Mouse (Mus musculus): ENCODE data around the gene Emc6. TPM values are rescaled to one million over a fixed set of nuclear protein-coding genes. Genes with fewer than 3 reads are reported as not detected.

Gene Emc6
- polyA plus RNA-seq, 1 experiment from 2014 or later, result 99.7 TPM

DNA sequence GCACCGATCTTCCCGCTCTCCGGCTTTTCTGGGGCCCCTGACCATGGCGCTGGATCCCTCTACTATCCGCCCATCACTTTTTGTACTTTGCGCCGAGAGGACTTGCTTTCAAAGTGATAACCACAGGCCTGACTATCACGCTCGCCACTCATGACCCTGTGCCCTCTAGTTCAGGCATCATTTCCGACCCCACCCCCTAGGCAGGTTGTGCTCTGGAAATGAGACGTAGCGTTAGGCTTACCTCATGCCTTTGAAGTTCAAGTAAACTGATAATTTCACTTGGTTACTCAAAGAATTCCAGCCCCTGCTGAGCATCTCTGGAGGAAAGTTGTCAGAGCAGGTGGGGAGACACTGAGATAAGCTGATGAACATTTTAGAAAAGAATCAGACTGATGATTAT is 23.0 kb upstream of the Emc6 start:
- Histone ChIP-seq H3K4me3 (peak overlapping the region; percentile 72), H3K27me3 (no peaks in the 10 kb centered on the region), H3K4me1 (peaks cover 9% of the 10 kb centered on the region), H3K36me3 (0 out of 2 replicates have a peak, but pooled peaks cover 4% of the 10 kb centered on the region), H3K9ac (peak overlapping the region; percentile 73), H3K9me3 (no peaks in the 10 kb centered on the region), H3K27ac (no peak overlapping the region), H3K4me2 (replicated peaks) (peak overlapping the region; percentile 93)
- 3% methylated on average over 12 of the region's 12 CpGs for WGBS
- no peak for ATAC-seq (ENCODE audit: insufficient number of reproducible peaks, insufficient read depth, low FRiP score, low TSS enrichment)

DNA sequence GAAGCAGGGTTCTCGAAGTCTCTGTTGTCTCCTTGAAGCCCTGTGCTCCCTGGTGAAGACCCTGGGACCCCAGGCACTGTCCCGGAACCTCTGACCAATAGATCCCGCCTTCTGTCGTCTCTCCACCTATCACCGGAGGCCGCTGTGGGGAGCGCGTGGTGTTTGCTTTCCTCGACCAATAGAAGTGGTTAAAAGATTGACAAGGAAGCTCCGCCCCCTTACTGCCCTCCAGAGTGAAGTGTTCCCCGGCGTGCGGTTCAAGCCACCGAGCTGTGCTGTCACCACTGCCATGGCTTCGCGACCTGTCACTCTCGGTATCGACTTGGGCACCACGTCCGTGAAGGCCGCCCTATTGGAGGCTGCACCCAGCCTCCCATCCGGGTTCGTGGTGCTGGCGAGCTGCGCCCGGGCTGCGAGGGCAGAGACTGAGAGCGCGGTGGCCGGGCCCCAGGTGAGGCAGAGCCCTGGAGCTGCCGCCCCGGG is 22.4 kb upstream of the Emc6 start, which contains the start of gene Shpk:
Gene Shpk, plus strand, starts transcription at position 231 of the 483 bp plus-strand sequence.
- Histone ChIP-seq H3K4me3 (peak within 1 kb of the TSS; percentile 72), H3K4me1 (peaks cover 9% of the 10 kb centered on the region), H3K9me3 (no peaks in the 10 kb centered on the region), H3K27me3 (no peaks in the 10 kb centered on the region), H3K9ac (peak within 1 kb of the TSS; percentile 75), H3K27ac (0 out of 2 replicates have a peak within 1 kb of the TSS, but pooled peaks have one; percentile 23), H3K36me3 (0 out of 2 replicates have a peak, but pooled peaks cover 6% of the 10 kb centered on the region), H3K4me2 (replicated peaks) (peak within 1 kb of the TSS; percentile 93)
- ATAC-seq (ENCODE audit: insufficient number of reproducible peaks, insufficient read depth, low FRiP score, low TSS enrichment), result peak; percentile 95
- under 1% methylated on average over 32 of the region's 32 CpGs for WGBS

DNA sequence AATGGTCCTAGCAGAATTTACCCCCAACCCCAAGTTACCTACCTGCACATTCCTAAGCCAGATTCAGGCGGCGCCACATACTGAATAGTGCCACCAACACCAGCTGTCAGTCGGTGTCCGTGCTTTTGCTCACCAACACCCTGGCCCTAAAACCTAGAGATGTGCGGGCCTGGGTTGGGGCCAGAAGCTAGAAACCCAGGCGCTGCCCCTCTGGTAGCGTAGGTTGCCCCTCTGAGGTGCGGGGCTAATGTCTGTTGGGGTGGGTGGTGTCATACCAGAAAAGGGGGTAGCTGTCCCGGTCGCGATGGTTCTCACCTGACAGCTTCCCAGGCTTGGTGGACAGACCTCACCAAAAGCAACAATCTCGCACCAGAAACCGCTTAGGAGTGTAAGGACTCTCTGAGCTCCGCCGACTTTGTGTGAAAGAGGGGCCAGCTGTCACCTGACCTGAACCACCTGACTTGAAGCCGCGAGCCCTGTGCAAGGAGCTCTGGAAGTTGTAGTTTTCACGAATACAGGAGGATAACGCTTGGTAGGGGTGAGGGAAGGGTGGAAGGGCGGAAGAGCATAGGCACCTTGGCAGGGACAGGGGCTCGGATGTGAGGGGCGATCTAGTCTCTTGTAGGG is 21.9 kb upstream of the Emc6 start, which contains the start of gene Ctns:
Gene Ctns, minus strand, starts transcription at position 440 of the 627 bp plus-strand sequence.
- H3K27ac ChIP-seq, result 0 out of 2 replicates have a peak within 1 kb of the TSS, but pooled peaks have one; percentile 23
- peak; percentile 95 for ATAC-seq (ENCODE audit: insufficient number of reproducible peaks, insufficient read depth, low FRiP score, low TSS enrichment)
- peaks cover 9% of the 10 kb centered on the region for H3K4me1 ChIP-seq
- peak within 1 kb of the TSS; percentile 75 for H3K9ac ChIP-seq
- 1% methylated on average over 22 of the region's 22 CpGs for WGBS
- peak within 1 kb of the TSS; percentile 72 for H3K4me3 ChIP-seq
- 0 out of 2 replicates have a peak, but pooled peaks cover 8% of the 10 kb centered on the region for H3K36me3 ChIP-seq
- no peaks in the 10 kb centered on the region for H3K27me3 ChIP-seq
- H3K4me2 ChIP-seq (replicated peaks), result peak within 1 kb of the TSS; percentile 93
- H3K9me3 ChIP-seq, result no peaks in the 10 kb centered on the region

DNA sequence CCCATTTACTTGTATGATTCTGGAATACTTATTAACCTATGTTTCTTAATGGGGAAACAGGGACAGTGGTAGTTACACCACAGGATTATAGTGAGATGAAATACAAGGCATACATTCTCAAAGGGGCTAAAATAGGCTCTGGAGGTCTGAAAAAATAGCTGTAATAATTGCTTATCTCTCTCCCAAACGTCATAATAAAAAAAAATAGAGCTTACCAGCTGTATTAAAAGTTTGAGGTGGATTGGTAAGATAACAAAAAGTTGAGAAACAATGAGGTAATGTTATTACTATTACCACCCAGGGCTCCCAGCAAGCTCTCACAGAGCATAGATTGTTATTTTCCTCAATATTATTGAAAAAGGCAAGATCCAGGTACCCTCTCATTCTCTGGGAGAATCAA is 21.4 kb upstream of the Emc6 start:
- H3K9ac ChIP-seq, result peak overlapping the region; percentile 75
- H3K27me3 ChIP-seq, result no peaks in the 10 kb centered on the region
- H3K4me2 ChIP-seq (replicated peaks), result peak overlapping the region; percentile 93
- 0 out of 2 replicates have a peak, but pooled peaks cover 8% of the 10 kb centered on the region for H3K36me3 ChIP-seq
- no peaks in the 10 kb centered on the region for H3K9me3 ChIP-seq
- no peak overlapping the region for H3K27ac ChIP-seq
- H3K4me1 ChIP-seq, result peaks cover 9% of the 10 kb centered on the region
- 7% methylated on average over 1 of the region's 1 CpGs for WGBS
- ATAC-seq (ENCODE audit: insufficient number of reproducible peaks, insufficient read depth, low FRiP score, low TSS enrichment), result no peak
- peak overlapping the region; percentile 72 for H3K4me3 ChIP-seq

DNA sequence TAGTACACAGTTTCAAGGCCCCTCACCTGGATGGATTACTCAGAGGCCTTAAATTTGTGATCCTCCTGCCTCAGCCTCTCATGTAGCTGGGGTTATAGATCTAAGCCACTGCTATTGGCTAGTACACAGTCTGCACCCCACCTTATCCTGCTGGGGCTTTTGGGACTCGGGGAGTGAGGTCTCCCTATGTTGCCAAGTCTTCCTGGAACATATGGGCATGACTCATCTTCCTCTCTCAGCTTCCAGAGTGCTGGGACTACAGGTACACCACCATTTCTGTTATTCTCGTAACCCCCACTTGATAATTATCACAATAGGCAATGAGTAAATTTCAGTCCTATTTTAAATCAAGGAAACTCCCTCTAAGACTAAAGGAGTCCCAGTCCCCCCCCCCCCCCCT is 17.6 kb upstream of the Emc6 start:
- no peak overlapping the region for H3K9ac ChIP-seq
- no peak overlapping the region for H3K27ac ChIP-seq
- H3K4me2 ChIP-seq (replicated peaks), result no peak overlapping the region
- H3K27me3 ChIP-seq, result no peaks in the 10 kb centered on the region
- H3K4me1 ChIP-seq, result peaks cover 9% of the 10 kb centered on the region
- whole genome bisulfite sequencing, result 78% methylated on average over 2 of the region's 2 CpGs
- no peak overlapping the region for H3K4me3 ChIP-seq
- peaks cover 32% of the 10 kb centered on the region; the same call in 1 of the 2 replicates for H3K36me3 ChIP-seq
- ATAC-seq (ENCODE audit: insufficient number of reproducible peaks, insufficient read depth, low FRiP score, low TSS enrichment), result no peak
- H3K9me3 ChIP-seq, result no peaks in the 10 kb centered on the region

DNA sequence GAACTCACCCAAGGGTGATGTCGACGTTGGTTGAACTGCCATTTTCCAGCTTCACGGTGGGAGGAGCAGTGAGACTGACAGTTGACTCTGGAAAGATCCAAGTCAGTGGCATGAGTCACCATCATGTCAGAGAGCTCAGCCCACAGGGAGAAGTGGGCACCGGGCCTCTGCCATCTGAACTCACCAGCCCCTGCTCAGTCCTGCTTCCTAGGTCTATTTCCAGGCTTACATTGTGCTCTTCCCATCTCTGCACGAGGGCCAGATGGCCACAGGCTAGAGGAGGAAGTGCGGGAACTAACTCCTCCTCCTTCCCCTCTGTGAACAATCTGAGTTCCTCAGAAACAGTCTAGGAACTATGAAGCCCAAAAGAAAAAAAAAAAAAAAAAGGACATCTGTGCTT is 16.2 kb upstream of the Emc6 start:
- H3K9me3 ChIP-seq, result no peaks in the 10 kb centered on the region
- H3K27me3 ChIP-seq, result no peaks in the 10 kb centered on the region
- no peak overlapping the region for H3K27ac ChIP-seq
- H3K36me3 ChIP-seq, result peaks cover 32% of the 10 kb centered on the region; the same call in 1 of the 2 replicates
- 66% methylated on average over 6 of the region's 6 CpGs for WGBS
- H3K4me1 ChIP-seq, result peaks cover 3% of the 10 kb centered on the region
- no peak overlapping the region for H3K4me3 ChIP-seq
- H3K9ac ChIP-seq, result no peak overlapping the region
- ATAC-seq (ENCODE audit: insufficient number of reproducible peaks, insufficient read depth, low FRiP score, low TSS enrichment), result no peak
- H3K4me2 ChIP-seq (replicated peaks), result no peak overlapping the region

DNA sequence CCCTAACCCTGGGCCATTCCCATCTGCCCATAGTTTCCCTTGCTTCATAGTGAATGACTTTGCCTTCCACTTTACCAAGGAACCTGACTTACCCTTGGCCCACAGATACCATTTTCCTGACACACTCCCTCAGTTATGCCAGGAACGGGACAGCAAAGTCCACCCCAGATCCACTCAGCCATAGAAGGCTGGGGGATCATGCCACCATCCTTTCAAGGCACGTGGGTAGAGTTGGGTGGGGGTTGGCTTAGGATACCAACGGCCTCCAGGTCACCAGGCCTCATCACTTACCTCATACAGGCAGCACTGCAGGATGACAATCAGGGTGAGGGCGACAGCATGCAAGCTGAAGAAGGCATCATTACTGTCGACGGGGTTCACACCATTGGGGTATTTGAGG is 10.4 kb upstream of the Emc6 start:
- no peak overlapping the region for H3K27ac ChIP-seq

DNA sequence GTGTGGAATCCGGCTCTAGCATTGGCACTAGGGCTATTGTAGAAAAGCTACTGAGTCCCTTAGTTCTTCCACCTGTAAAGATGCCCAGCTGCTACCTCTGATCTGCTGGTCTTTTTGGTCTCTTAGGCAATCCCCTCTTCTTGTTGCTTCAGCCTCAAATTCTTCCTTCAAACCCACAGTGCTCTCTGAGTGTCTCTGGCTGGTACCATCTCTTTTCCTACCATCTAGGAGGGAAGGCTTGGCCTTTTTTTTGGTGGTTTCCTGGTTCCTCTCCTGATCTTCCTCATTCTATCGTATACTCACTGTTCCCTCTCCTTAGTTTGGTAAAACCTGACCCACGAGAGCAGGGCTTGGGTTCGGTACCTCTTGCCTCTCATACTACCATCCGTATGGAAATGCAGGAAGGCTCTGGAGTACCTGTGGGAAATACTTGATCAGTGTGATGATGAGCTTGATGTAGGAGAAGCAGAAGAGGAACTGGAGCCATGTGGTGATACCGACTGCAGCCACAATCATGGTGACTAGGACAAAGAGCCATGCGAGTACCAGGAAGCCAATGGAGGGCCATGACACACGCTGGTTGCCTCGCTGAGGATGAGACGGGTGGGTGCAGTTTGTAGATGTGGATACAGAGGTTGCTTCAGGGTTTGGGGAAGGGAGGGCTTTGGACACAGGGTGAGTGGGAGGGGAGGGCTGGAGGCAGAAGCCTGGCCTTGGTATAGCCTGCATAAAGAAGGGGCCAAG is 9.2 kb upstream of the Emc6 start:
- Histone ChIP-seq H3K4me2 (replicated peaks) (no peak overlapping the region), H3K9ac (no peak overlapping the region), H3K4me3 (no peak overlapping the region), H3K9me3 (no peaks in the 10 kb centered on the region), H3K4me1 (no peaks in the 10 kb centered on the region), H3K27ac (no peak overlapping the region), H3K27me3 (no peaks in the 10 kb centered on the region), H3K36me3 (peaks cover 28% of the 10 kb centered on the region)
- no peak for ATAC-seq (ENCODE audit: insufficient number of reproducible peaks, insufficient read depth, low FRiP score, low TSS enrichment)
- WGBS, result 90% methylated on average over 10 of the region's 10 CpGs

More for the DNA sequence above, 10.4 kb upstream of the Emc6 start:
- Histone ChIP-seq H3K36me3 (peaks cover 35% of the 10 kb centered on the region), H3K9ac (no peak overlapping the region), H3K4me1 (no peaks in the 10 kb centered on the region), H3K4me3 (no peak overlapping the region), H3K9me3 (no peaks in the 10 kb centered on the region), H3K4me2 (replicated peaks) (no peak overlapping the region), H3K27me3 (no peaks in the 10 kb centered on the region)
- WGBS, result 85% methylated on average over 6 of the region's 6 CpGs
- ATAC-seq (ENCODE audit: insufficient number of reproducible peaks, insufficient read depth, low FRiP score, low TSS enrichment), result no peak

DNA sequence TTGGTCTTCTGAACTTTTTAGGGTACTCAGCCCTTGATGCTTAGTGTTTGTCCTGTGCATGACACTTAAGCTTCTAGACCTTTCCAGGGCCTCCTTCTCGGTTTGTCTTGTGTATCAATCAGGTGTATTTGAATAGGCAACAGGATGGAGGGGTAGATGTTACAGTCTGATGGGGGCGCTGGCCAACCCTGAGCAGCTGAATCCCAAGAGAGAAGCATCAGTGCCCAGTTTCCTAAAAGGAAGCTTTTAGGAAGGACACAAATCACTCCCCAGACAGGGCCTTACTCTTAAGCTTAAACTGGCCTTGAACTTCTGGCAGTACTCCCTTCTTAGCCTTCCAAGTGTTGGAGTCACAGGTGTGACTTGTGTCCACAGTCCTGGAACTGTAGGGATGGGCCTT is 1.1 kb upstream of the Emc6 start:
- H3K4me1 ChIP-seq, result peaks cover 15% of the 10 kb centered on the region
- peak overlapping the region; percentile 93 for H3K9ac ChIP-seq
- H3K4me3 ChIP-seq, result peak overlapping the region; percentile 96
- H3K27ac ChIP-seq, result peak overlapping the region; percentile 95; the same call in 1 of the 2 replicates
- no peaks in the 10 kb centered on the region for H3K9me3 ChIP-seq
- WGBS, result 2% methylated on average over 2 of the region's 2 CpGs
- no peaks in the 10 kb centered on the region for H3K27me3 ChIP-seq
- ATAC-seq (ENCODE audit: insufficient number of reproducible peaks, insufficient read depth, low FRiP score, low TSS enrichment), result no peak
- peaks cover 21% of the 10 kb centered on the region for H3K36me3 ChIP-seq
- H3K4me2 ChIP-seq (replicated peaks), result peak overlapping the region; percentile 68

DNA sequence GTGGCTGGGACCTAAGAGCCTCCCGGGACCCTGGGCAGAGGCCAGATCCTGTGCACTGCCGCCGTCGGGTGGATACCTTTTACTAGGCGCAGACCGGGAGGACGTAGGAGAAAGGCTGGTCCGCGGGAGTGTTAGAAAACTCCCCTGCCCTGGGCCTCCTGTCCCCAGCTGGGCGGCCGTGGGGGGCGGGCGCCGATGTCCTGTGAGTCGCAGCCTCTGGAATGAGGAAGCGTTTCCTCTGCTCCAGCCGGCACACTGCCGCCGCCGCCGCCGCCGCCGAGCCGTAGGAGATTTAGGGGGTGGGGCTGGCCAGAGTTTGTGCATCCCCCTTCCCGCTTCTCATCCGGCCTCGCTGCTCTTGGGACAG is 655 bp upstream of the Emc6 start:
- H3K27me3 ChIP-seq, result no peaks in the 10 kb centered on the region
- peaks cover 15% of the 10 kb centered on the region for H3K4me1 ChIP-seq
- H3K27ac ChIP-seq, result peak overlapping the region; percentile 95
- H3K9ac ChIP-seq, result peak overlapping the region; percentile 93
- peak; percentile 64 for ATAC-seq (ENCODE audit: insufficient number of reproducible peaks, insufficient read depth, low FRiP score, low TSS enrichment)
- peaks cover 21% of the 10 kb centered on the region for H3K36me3 ChIP-seq
- no peaks in the 10 kb centered on the region for H3K9me3 ChIP-seq
- H3K4me3 ChIP-seq, result peak overlapping the region; percentile 96
- H3K4me2 ChIP-seq (replicated peaks), result peak overlapping the region; percentile 68
- WGBS, result under 1% methylated on average over 28 of the region's 28 CpGs

DNA sequence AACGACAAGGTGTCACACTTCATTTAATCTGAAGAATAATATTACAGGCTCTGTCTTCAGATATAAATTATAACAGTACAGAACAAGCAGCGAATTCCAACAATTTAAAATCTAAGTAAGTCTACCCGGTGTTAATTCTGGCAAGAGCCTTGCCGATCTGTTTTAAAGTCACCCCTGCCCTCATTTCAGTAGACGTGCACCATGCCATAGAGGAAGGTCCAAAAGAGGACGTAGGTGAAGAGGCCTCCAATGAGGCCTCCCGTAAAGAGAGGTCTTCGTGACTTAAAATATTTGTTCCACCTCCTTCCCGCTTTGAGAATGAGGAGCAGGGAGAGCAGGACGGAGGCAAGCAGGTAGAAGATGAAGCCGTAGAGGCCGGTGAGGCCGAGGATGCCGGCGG is 651 bp downstream of the Emc6 start:
- H3K27ac ChIP-seq, result peak overlapping the region; percentile 88
- H3K9me3 ChIP-seq, result no peaks in the 10 kb centered on the region
- H3K4me1 ChIP-seq, result peaks cover 15% of the 10 kb centered on the region
- peak overlapping the region; percentile 93 for H3K9ac ChIP-seq
- no peak for ATAC-seq (ENCODE audit: insufficient number of reproducible peaks, insufficient read depth, low FRiP score, low TSS enrichment)
- H3K4me2 ChIP-seq (replicated peaks), result peak overlapping the region; percentile 74
- 1% methylated on average over 15 of the region's 15 CpGs for WGBS
- H3K4me3 ChIP-seq, result peak overlapping the region; percentile 96
- peaks cover 25% of the 10 kb centered on the region for H3K36me3 ChIP-seq
- H3K27me3 ChIP-seq, result no peaks in the 10 kb centered on the region

Measured in embryonic facial prominence, embryonic 12.5 days (tissue).